Mouse (Mus musculus): ENCODE measurements around the gene Csad. TPM values are rescaled to one million over a fixed set of nuclear protein-coding genes. Genes with fewer than 3 reads are reported as not detected.

Csad gene
- polyA plus RNA-seq, 1 experiment from 2014 or later = 112 TPM

- Histone ChIP-seq H3K27ac (no peak overlapping the region), H3K36me3 (peaks cover 51% of the 10 kb centered on the region), H3K27me3 (no peaks in the 10 kb centered on the region), H3K9me3 (replicated peaks) (no peaks in the 10 kb centered on the region), H3K4me1 (peaks cover 23% of the 10 kb centered on the region), H3K4me3 (replicated peaks) (no peak overlapping the region), H3K4me2 (no peak overlapping the region), H3K9ac (no peak overlapping the region)
- 89% methylated on average over 9 of the region's 9 CpGs for WGBS
- ATAC-seq (replicated peaks; ENCODE audit: low FRiP score) = no peak
Observed at GRCm38 (mm10) chr15:102133314-102133713, 71.2 kb downstream of the Csad start.

Other genes starting within 250 kb of the Csad start
- gene Krt8, start 200.2 kb downstream of the Csad start, polyA plus RNA-seq (2015; fragmentation: Nextera tagmentation; extraction: Ambion mirVana) = 213 and 217 TPM in 2 replicates
- 176 and 180 TPM in 2 replicates for gene Krt18, start 176.5 kb downstream of the Csad start, polyA plus RNA-seq (2015; fragmentation: Nextera tagmentation; extraction: Ambion mirVana)
- gene Eif4b, start 131.0 kb downstream of the Csad start, polyA plus RNA-seq (2015; fragmentation: Nextera tagmentation; extraction: Ambion mirVana) = 127 and 130 TPM in 2 replicates
- gene Tns2, start 104.3 kb downstream of the Csad start, polyA plus RNA-seq (2015; fragmentation: Nextera tagmentation; extraction: Ambion mirVana) = 39.7 and 48.4 TPM in 2 replicates
- 18.0 and 18.4 TPM in 2 replicates for gene Spryd3, start 68.5 kb downstream of the Csad start, polyA plus RNA-seq (2015; fragmentation: Nextera tagmentation; extraction: Ambion mirVana)
- 31.0 and 33.6 TPM in 2 replicates for gene Igfbp6, start 60.4 kb downstream of the Csad start, polyA plus RNA-seq (2015; fragmentation: Nextera tagmentation; extraction: Ambion mirVana)
- 0.33 and 1.1 TPM in 2 replicates for gene Soat2, start 54.2 kb downstream of the Csad start, polyA plus RNA-seq (2015; fragmentation: Nextera tagmentation; extraction: Ambion mirVana)
- 72.7 and 77.1 TPM in 2 replicates for gene Zfp740, start 1.5 kb downstream of the Csad start, polyA plus RNA-seq (2015; fragmentation: Nextera tagmentation; extraction: Ambion mirVana)
- gene Itgb7, start 27.2 kb upstream of the Csad start, polyA plus RNA-seq (2015; fragmentation: Nextera tagmentation; extraction: Ambion mirVana) = 1.4 TPM in 2 replicates
- gene Rarg, start 52.8 kb upstream of the Csad start, polyA plus RNA-seq (2015; fragmentation: Nextera tagmentation; extraction: Ambion mirVana) = 27.9 and 30.3 TPM in 2 replicates
- 0.44 and 0.55 TPM in 2 replicates for gene Gm9918, start 65.8 kb upstream of the Csad start, polyA plus RNA-seq (2015; fragmentation: Nextera tagmentation; extraction: Ambion mirVana)
- 68.6 and 69.8 TPM in 2 replicates for gene Mfsd5, start 74.7 kb upstream of the Csad start, polyA plus RNA-seq (2015; fragmentation: Nextera tagmentation; extraction: Ambion mirVana)
- 23.5 and 31.0 TPM in 2 replicates for gene Espl1, start 91.5 kb upstream of the Csad start, polyA plus RNA-seq (2015; fragmentation: Nextera tagmentation; extraction: Ambion mirVana)
- 382 and 393 TPM in 2 replicates for gene Pfdn5, start 121.4 kb upstream of the Csad start, polyA plus RNA-seq (2015; fragmentation: Nextera tagmentation; extraction: Ambion mirVana)
- 106 and 122 TPM in 2 replicates for gene Myg1, start 127.0 kb upstream of the Csad start, polyA plus RNA-seq (2015; fragmentation: Nextera tagmentation; extraction: Ambion mirVana)
- 83.2 and 83.7 TPM in 2 replicates for gene Aaas, start 146.0 kb upstream of the Csad start, polyA plus RNA-seq (2015; fragmentation: Nextera tagmentation; extraction: Ambion mirVana)
- gene Sp7, start 162.5 kb upstream of the Csad start, polyA plus RNA-seq (2015; fragmentation: Nextera tagmentation; extraction: Ambion mirVana) = 1.3 and 5.9 TPM in 2 replicates
- 10.8 and 11.1 TPM in 2 replicates for gene Sp1, start 201.4 kb upstream of the Csad start, polyA plus RNA-seq (2015; fragmentation: Nextera tagmentation; extraction: Ambion mirVana)
- gene Amhr2, start 240.6 kb upstream of the Csad start, polyA plus RNA-seq (2015; fragmentation: Nextera tagmentation; extraction: Ambion mirVana) = 0.75 and 1.7 TPM in 2 replicates

All from kidney, embryonic 15.5 days (tissue).